Mouse (Mus musculus): Measurements from ENCODE around the gene Malrd1.
"Not testable (repeated sequence)": the region's sequence is repeated elsewhere in the genome, so short reads cannot be mapped to it uniquely, and the experiment has no call there.

The Malrd1 gene

DNA sequence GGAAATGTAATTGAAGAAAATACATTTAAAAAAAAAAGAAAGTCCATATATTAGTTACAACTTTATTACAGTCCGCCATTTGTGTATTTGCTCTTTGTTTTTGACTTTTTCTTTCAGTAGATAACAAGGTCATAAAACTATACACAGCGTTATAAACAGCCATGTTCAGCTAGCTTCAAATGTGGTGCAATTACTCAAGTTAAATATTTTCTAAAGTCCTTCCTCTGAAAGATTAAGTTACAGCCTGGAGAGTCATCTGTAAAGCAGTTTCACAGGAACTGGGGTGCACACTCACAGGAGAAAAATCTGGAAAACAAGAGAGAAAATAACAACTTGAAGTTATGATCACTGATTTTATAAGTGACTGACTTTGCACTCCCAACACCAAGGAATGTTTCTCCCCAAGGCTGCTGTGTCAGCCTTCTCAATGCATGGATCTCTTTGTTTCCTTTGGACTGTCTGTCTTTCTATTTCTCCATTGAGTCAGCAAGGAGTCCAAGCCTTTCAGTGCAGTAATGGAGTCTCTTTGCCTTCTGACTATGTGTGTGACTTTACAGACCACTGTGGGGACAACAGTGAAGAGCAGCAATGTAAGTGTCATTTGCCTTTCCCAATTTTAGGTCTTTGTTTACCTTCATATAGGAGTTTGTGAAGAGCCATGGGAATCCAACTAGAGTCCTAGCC lies at the start of gene Malrd1:
Gene Malrd1, plus strand, starts transcription at position 239 of the 684 bp plus-strand sequence.
- in situ Hi-C loops (cut with MboI; ENCODE audit: unreplicated experiment in 2 of 2) = no loop called here

DNA sequence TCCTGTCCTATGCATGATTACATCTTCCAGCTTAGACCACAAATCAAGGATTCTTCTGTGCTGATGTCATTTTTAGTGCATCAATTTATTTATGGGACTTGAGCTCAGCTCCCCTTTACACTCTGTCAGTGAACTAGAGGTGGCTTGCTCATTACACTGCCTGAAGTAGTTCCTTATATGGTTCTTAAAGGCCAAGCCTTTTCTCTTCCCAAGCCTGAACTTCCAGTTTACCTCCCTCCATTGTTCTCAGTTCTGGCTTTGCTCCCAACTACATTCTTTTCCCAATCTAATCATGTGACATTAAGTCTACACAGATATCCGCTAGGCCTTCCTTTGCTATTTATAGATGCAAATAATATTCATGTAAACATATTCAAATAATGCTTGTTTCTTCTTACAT lies 12.4 kb downstream of the Malrd1 start:
- in situ Hi-C loops (cut with MboI; ENCODE audit: unreplicated experiment in 2 of 2) = no loop called here

DNA sequence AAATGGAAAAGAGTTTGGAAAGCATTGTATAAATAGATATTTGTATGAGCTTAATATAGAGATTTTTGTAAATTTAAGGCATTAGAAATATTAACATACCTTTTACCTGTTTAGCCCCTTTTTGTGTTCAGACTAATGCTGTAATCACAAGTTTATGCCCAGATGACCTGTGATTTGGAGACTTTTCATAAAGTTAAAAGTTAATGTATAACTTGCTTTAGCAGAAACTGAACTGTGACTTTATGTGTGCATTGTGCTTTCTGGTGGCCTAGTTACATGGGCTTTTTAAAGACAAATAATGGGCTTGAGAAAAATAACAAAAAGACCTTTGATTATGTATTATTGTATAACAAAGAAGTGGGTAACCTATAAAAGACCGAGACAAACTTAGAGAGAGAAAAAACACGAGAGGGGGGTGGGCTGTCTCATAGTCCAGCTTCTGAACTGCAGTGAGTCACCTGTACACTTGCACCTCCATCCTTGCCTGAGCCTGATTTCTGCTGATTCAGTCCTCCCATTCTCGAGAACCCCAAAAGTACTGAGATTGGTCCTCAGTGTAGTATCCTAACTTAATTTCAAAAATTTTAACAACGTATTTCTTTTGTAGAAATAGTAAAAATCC lies 87.2 kb downstream of the Malrd1 start:
- in situ Hi-C loops (cut with MboI; ENCODE audit: unreplicated experiment in 2 of 2) = no loop called here

DNA sequence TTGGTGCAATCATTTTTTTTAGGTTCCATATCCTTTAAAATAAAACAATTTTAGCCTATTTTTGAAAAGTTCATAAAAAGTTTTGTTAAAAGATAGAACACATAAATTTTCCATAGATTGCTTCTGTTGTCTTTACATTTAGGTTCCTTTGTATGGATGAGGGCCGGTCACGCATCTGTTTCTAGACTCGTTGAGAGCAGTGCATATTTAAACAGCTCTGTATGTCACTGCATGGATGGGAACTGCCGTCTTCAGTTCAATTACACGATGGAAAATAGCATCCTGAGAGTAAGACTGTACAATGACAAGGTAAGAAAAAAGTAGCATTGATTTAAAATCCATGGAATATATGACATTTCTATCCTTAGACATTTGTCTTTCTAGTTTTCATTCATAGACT lies 87.7 kb downstream of the Malrd1 start:
- in situ Hi-C loops (cut with MboI; ENCODE audit: unreplicated experiment in 2 of 2) = no loop called here

DNA sequence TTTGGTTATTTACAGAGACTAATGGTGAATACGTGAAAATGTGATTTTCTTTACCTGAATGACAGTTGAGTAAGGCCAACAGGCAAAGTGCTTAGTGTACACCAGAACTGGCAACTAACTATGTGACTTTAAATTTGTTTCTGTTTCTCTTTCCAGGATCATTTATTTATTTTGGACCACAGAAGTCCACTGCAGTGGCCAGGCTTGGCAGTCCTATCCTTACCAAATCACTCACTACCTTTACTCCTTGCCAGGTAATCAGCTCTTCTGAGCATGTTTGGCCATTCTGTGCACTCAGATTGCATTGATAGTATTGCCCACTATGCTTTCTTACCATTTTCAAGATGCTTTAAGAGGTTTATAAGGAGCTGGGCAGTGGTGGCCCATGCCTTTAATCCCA lies 109.5 kb downstream of the Malrd1 start:
- in situ Hi-C loops (cut with MboI; ENCODE audit: unreplicated experiment in 2 of 2) = no loop called here

DNA sequence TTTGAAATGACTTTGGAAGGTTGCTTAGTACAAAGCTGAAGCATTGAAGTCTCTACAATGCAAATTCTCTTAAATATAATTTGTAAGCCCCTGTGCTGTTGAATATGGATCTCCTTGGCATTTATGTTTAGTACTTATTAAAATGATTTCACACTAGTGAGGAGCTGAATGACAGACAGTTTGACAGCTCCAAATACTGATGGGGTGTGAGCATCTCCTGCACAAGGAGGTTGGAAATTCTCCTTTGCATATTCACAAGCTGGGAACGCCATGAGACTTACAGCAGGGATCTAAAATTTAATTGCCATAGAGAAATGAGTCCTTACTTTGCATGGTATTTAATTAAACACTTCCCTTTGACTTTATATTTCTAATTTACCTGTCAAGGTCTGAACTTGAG lies 117.6 kb downstream of the Malrd1 start:
- in situ Hi-C loops (cut with MboI; ENCODE audit: unreplicated experiment in 2 of 2) = no loop called here

DNA sequence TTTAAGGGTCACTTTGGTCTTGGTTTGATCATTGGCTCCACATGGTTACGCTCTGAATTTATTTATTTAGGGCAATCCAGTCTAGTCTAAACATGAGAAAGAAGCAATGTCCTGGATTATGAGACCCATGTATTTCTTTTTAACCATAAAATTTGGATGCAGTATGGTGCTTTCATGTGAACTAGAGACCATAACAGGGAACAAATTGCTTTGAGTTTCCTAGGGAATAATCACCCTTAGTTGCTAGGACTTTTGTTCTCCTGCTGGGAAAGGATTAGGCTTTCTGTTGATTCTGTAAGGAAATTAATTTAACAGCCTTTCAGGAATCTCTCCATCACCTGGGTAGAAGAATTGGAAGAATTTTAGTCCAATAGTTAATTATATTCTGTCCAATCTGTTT lies 130.1 kb downstream of the Malrd1 start:
- in situ Hi-C loops (cut with MboI; ENCODE audit: unreplicated experiment in 2 of 2) = no loop called here

DNA sequence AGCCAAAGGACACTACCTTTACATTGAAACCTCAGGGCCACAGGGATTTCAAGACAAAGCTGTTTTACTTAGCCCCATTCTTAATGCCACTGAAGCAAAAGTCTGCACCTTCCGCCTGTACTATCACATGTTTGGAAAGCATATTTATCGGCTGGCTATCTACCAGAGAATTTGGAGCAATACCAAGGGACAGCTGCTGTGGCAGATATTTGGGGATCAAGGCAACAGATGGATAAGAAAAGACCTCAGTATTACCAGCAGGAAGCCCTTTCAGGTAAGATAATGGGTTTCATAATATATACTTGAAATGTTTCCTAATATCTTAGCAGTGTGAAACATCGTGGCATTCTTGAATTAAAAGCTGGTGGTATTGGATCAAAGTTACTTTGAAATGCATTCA lies 176.7 kb downstream of the Malrd1 start:
- in situ Hi-C loops (cut with MboI; ENCODE audit: unreplicated experiment in 2 of 2) = no loop called here

DNA sequence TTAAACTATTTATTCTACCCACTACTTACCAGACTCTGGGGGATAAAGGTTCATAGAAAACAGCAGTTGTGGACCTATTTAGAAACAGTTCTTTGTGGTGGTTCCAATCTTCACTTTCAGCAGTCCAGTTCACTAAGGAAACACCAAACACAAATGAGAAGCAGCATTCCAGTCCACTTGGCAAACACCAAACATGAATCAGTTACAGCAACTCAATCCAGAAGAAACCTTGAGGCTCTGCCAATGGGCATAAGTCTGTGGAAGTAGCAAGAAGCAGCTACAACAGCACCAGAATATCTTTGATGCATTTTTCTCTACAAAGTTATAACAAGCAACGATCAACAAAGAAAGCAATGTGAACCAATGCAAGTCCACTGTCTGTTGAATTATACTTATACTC lies 214.7 kb downstream of the Malrd1 start:
- in situ Hi-C loops (cut with MboI; ENCODE audit: unreplicated experiment in 2 of 2) = loop anchor here in 1 of 2 experiments (10.0 kb wide), 1 partner anchor 574 kb away; no protein-coding TSS in a partner anchor

DNA sequence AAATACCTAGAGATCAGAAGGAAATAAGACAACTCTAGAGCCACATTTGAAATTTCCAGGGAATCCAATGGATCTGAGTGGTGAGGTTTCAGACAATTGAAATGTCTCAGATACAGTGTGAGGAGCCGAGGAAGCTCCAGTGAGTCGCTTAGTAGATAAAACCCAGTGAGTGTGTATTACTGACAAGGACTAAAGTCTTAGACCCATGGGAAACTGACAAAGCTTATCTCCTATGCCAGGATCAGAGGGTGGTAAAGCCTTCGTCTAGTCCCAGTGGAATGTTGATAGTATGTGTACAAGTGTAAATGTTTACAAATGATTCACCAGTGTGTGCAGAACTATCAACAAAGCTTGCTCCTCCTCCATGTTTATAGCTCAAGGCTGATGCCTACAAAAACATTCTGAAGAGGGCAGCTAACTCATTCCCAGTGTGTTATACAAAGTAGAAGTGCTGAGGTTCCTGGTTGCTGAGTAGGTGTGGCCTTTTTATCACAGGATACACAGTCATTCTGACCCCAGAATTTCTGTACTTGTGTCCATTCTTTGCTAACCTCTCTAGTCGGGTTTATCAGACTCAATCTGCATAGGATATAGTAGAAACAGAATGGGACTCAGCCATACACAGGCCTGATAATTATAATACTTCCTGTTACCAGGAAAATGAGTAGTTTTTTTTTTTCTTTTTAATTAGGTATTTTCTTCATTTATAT lies 218.9 kb downstream of the Malrd1 start:
- in situ Hi-C loops (cut with MboI; ENCODE audit: unreplicated experiment in 2 of 2) = loop anchor here in 1 of 2 experiments (10.0 kb wide), 1 partner anchor 570 kb away; no protein-coding TSS in a partner anchor

DNA sequence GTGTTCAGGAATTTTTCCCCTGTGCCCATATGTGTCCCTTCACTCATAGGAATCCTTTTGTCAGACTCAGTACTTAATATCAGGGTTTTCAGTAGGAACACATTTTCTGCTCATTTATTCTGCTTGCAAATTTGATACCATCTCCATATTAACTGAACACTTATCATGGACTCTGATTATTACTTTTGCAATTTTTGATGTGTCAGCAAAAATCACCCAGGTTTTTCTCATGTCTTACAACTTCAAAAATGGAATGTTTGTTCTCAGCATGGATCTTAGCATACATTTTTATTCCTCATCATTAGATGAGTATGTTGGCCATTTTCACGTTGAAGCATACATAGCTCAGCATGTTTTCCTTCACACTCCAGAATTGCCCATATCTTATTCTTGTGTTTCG lies 258.5 kb downstream of the Malrd1 start:
- in situ Hi-C loops (cut with MboI; ENCODE audit: unreplicated experiment in 2 of 2) = no loop called here

DNA sequence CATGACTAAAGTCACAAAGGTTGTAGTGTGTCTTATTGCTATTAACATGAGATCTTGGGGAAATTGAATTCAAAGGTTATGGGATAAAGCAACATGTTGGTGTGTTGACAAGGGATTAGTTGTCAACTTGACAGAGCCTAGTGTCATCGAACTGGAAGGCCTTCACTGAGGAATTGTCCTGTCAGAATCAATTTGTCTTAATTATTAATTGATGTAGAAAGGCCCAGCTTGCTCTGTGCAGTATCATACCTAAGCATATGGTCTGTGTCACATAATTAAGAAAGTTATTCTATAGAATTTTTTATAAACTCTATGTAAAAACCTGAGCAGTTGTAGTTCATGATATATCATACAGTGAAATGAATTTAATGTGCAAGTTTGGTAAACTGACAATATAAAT lies 289.4 kb downstream of the Malrd1 start:
- in situ Hi-C loops (cut with MboI; ENCODE audit: unreplicated experiment in 2 of 2) = no loop called here

DNA sequence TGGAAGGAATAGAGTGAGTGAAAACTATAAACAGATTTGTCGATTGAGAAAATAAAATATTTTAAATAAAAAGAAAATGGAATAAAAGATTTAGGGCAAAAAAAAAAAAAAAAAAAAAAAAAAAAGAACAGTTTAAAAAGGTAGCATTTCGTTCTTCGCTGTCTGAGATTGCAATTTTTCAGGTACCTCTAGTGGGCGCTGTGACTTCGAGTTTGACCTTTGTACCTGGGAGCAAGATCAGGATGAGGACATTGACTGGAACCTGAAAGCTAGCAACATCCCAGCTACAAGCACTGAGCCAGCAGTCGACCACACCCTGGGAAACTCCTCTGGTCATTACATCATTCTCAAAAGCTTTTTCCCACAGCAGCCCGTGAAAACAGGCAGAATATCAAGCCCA lies 343.1 kb downstream of the Malrd1 start:
- in situ Hi-C loops (cut with MboI; ENCODE audit: unreplicated experiment in 2 of 2) = loop anchor here (10.0 kb wide), 1 partner anchor 445 kb away; no protein-coding TSS in a partner anchor

DNA sequence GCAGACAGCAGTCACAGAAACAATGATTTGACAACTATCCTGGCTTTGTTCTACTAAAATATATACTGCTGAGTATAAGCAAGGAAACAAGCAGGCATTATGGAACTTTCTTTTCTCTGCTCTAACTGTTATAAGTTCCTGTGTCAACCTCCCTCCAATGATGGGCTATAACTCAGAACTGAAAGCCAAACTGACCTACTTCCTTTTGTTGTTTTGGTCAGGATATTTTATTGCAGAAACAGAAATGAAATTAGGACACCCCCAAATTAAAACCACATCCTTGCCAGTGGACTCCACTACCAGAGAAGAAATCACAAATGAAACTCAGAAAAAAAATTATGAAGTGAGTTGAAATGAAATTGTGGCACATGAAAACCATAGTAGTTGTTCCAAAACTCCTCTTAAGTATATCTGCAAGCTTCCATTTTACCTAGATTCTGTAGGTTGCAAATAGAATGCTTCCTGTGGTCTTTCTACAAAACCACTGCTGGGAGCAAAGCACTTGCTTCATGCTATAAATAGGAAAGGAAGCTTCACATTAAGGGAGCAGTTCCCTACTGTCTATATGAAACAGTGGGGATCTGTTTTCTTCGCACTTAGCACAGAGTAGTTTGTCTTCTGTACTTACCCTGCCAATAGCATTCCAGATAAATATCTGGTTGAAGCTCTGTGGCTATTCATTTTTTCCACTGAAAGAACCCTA lies 367.3 kb downstream of the Malrd1 start:
- in situ Hi-C loops (cut with MboI; ENCODE audit: unreplicated experiment in 2 of 2) = no loop called here

DNA sequence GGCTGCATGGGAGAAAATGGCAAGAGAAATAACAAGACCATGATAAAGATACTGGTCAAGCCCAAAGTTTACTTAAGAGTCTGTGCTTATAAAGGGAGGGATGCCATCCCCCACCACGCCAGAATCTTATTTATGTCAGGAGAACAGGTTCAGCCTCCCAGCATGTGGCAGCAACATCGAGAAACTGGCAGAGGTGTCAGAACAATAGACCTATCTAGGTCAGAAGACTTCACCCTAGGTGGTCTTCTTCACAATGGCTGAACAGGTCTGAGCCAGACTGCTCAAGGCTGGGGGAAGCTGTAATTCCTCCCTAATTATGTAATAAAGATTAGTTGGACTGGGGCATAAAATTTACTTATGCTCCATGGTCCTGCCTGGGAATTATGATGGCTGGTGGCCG lies 399.2 kb downstream of the Malrd1 start:
- in situ Hi-C loops (cut with MboI; ENCODE audit: unreplicated experiment in 2 of 2) = no loop called here

DNA sequence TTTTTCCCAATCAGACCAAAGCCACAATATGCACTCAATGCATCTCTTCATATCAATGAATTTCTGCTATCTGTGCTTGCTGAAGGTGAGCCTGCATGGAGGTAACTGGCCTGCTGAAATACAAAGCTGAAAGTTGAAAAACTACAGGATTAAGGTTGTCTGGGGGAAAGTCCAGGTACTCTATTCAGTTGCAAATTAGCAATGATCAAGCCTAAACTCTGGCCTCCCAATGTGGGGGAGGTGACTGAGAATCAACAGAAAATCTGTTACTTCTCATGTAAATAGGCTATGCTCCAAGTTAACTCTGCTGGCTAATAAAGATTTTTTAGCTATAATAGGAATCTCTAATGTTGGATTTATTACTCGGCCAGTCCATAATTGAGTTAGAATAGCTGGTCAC lies 399.8 kb downstream of the Malrd1 start:
- in situ Hi-C loops (cut with MboI; ENCODE audit: unreplicated experiment in 2 of 2) = no loop called here

DNA sequence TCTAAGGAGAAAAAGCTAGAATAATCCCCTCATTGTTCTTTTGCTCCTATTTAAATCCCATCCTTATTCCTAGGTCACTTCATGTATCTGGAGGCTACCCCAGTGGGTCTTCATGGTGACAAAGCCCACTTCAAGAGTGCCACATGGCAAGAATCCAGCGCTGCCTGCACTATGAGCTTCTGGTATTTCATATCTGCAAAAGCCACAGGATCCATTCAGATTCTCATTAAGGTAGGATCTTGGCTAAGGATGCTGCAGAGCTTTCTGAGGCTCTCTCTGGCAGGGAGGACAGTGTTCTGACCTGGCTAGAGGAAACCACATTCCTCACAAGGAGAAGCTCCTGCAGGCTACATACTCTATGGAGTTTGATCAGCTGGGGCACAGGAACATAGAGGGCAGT lies 405.2 kb downstream of the Malrd1 start:
- in situ Hi-C loops (cut with MboI; ENCODE audit: unreplicated experiment in 2 of 2) = no loop called here

DNA sequence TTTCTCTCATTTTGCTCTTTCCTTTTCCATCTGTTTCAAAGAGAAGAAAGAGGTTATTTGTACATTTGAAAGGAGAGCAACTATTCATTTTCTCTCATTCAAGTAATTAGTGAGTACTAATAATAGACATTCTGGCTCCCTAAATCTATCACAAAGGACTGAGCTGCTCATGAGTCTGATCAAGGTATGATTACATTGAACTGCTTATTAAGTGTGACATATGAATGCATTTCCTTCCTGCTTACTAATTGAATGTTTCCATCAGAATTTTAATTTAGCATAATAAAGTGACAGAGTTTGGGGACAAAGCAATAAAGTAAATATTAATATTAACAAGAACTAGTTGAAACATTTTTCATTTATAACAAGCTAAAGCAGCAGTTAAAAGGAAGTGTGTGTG lies 405.6 kb downstream of the Malrd1 start:
- in situ Hi-C loops (cut with MboI; ENCODE audit: unreplicated experiment in 2 of 2) = no loop called here

DNA sequence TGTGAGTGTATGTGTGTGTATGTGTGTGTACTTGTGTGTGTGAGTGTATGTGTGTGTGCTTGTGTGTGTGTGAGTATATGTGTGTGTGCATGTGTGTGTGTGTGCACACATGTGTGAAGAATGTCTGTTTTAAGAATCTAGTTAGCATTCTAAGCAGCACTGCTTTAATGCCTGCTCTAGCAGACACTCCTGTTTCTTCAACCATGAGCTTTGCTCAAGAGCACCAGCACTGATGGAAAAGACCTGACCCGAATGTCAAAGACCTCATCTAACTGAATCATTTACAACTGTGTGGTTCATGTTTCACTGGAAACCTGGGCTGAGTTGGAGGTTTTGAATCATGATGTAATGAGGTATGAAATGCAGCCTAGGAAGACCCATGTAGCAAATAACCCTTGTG lies 406.1 kb downstream of the Malrd1 start:
- in situ Hi-C loops (cut with MboI; ENCODE audit: unreplicated experiment in 2 of 2) = no loop called here

DNA sequence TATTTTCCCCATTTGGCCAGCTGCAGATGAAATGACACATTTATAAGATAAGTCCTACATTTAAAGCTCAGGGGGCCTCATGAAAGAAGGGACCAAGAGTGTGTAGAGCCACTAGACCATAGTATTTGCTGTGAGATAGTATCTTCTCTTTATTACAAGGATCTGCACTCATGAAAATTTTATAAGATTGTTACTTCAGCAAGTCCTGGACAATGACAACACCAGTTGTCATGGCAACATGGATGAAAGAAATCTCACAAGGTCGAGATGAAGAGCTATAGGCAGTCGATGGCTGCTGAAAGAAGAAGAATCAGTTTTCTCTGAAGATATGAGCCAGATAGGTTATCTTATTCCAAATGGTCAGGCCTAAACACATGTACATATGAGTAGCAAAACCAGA lies 476.6 kb downstream of the Malrd1 start:
- in situ Hi-C loops (cut with MboI; ENCODE audit: unreplicated experiment in 2 of 2) = no loop called here

DNA sequence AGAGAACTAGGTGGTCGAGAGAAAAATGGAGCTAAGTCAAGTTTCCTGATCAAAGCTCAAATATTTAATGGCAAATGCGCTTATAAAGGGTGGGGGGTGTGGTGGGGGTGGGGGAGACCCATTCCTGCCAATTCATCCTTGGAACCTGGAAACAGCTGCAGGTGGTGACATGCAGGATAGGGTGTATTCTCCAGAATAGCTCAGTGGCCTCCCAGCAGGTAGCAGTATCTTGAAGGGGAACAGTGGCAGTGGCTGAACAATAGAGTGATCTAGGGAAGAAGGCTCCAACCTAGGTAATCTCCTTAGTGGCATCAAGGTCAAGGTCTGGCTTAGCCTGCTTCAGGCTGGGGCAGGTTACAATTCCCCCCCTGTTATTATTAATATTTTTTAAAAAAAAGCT lies 490.8 kb downstream of the Malrd1 start:
- in situ Hi-C loops (cut with MboI; ENCODE audit: unreplicated experiment in 2 of 2) = not testable (repeated sequence)

Data from v-Abl transformed pro-B cells (cell line).